Comparison of ENCODE assay signal across 18 mouse cellular contexts in genomic region chr13:111940796-111941513, GRCm38 (mm10).
DNase-seq lines count a peak whose midpoint lies in the region; ATAC-seq and TF ChIP-seq lines count a peak whose summit lies in the region.
"Had no signal": no experiment of that assay in that cellular context is flagged by ENCODE, and none has a peak within 500 bp of the region (broad histone marks: within the 10 kb centered on the region; RNA-seq: fewer than 3 reads in every experiment).

No protein-coding gene starts in this region.

- no peaks in the 10 kb centered on the region for H3K27me3 ChIP-seq in heart, embryonic 13.5 days (replicated peaks)
- no peaks in the 10 kb centered on the region for H3K27me3 ChIP-seq in MEL (ENCODE audit: control insufficient read depth in 1 of 2, insufficient read depth in 2 of 2, low read length in 2 of 2)
- H3K27me3 ChIP-seq in erythroblast, embryonic 14.5 days (ENCODE audit: control insufficient read depth), result peaks cover 4% of the 10 kb centered on the region
- H3K27me3 ChIP-seq in liver, postnatal 0 days (ENCODE audit: insufficient read depth, low read length), result no peaks in the 10 kb centered on the region
- H3K27me3 ChIP-seq: embryonic facial prominence, embryonic 12.5 days; forebrain, embryonic 15.5 days; midbrain, embryonic 15.5 days; neural tube, embryonic 12.5 days had no signal

- H3K4me1 ChIP-seq in heart, embryonic 13.5 days, result peaks cover 60% of the 10 kb centered on the region
- H3K4me1 ChIP-seq in MEL (ENCODE audit: control insufficient read depth in 1 of 2, insufficient read depth in 2 of 2, low read length in 2 of 2), result peaks cover 24 to 41% of the 10 kb centered on the region in 2 experiments
- peaks cover 95% of the 10 kb centered on the region for H3K4me1 ChIP-seq in erythroblast, embryonic 14.5 days (ENCODE audit: control insufficient read depth)
- peaks cover 50% of the 10 kb centered on the region for H3K4me1 ChIP-seq in liver, postnatal 0 days (ENCODE audit: insufficient read depth)

- TF ChIP-seq RAD21 in MEL (IDR thresholded peaks at IDR 0.05; ENCODE audit: low read depth, low read length), result no peak

- peak; percentile 99 for TF ChIP-seq EP300 in MEL (IDR thresholded peaks at IDR 0.05; ENCODE audit: low read depth in 1 of 2, low read length in 2 of 2)
- peak; percentile 100 for TF ChIP-seq EP300 in liver, postnatal 0 days (IDR thresholded peaks at IDR 0.05; ENCODE audit: low read depth)

- H3K4me2 ChIP-seq in heart, embryonic 13.5 days, result no peak overlapping the region
- H3K4me2 ChIP-seq in liver, postnatal 0 days (ENCODE audit: low read depth, low read length), result no peak overlapping the region
- H3K4me2 ChIP-seq: embryonic facial prominence, embryonic 12.5 days; forebrain, embryonic 15.5 days; midbrain, embryonic 15.5 days; neural tube, embryonic 12.5 days had no signal

- H3K9me3 ChIP-seq in heart, embryonic 13.5 days, result no peaks in the 10 kb centered on the region
- no peaks in the 10 kb centered on the region for H3K9me3 ChIP-seq in MEL (replicated peaks; ENCODE audit: insufficient read depth, low read length)
- H3K9me3 ChIP-seq in erythroblast, embryonic 14.5 days (ENCODE audit: control insufficient read depth, low read length), result no peaks in the 10 kb centered on the region
- H3K9me3 ChIP-seq in liver, postnatal 0 days (ENCODE audit: low read length), result no peaks in the 10 kb centered on the region
- H3K9me3 ChIP-seq: embryonic facial prominence, embryonic 12.5 days; forebrain, embryonic 15.5 days; midbrain, embryonic 15.5 days had no signal

- peak overlapping the region; percentile 21; the same call in 1 of the 2 replicates for H3K27ac ChIP-seq in heart, embryonic 13.5 days (replicated peaks)
- H3K27ac ChIP-seq in MEL (ENCODE audit: control insufficient read depth, low read depth, low read length), result peak overlapping the region; percentile 96
- H3K27ac ChIP-seq in liver, postnatal 0 days (ENCODE audit: low read depth), result peak overlapping the region; percentile 83
- H3K27ac ChIP-seq: embryonic facial prominence, embryonic 12.5 days; forebrain, embryonic 15.5 days; hindbrain, postnatal 0 days; midbrain, embryonic 15.5 days; neural tube, embryonic 12.5 days had no signal

- H3K36me3 ChIP-seq in heart, embryonic 13.5 days, result no peaks in the 10 kb centered on the region
- H3K36me3 ChIP-seq in MEL (ENCODE audit: control insufficient read depth in 1 of 2, insufficient read depth in 2 of 2, low read length in 2 of 2), result peaks cover 0 to 38% of the 10 kb centered on the region in 2 experiments; a peak in 2 of 4 replicates
- peaks cover 2% of the 10 kb centered on the region; the same call in 1 of the 2 replicates for H3K36me3 ChIP-seq in erythroblast, embryonic 14.5 days (ENCODE audit: control insufficient read depth)
- no peaks in the 10 kb centered on the region for H3K36me3 ChIP-seq in liver, postnatal 0 days (replicated peaks; ENCODE audit: insufficient read depth, low read length)
- H3K36me3 ChIP-seq: embryonic facial prominence, embryonic 12.5 days; forebrain, embryonic 15.5 days; midbrain, embryonic 15.5 days; neural tube, embryonic 12.5 days had no signal

- intact Hi-C loops in heart, postnatal 25 days (cut with DNase I), result no loop called here

- DNase-seq in heart, postnatal 25 days (ENCODE audit: low spot score), result no peak
- peak; percentile 96 for DNase-seq in MEL (ENCODE audit: low read depth, low spot score)
- DNase-seq in liver, postnatal 0 days, result peak; percentile 66
- DNase-seq in right cerebral cortex, postnatal 10 days (ENCODE audit: low spot score in 2 of 2), result no peak
- DNase-seq in left cerebral cortex, adult 18-20 months (ENCODE audit: low spot score in 2 of 2), result no peak
- no peak for DNase-seq in ovary, postnatal 14 days (ENCODE audit: low spot score)
- DNase-seq: B cell, adult 2 months; cerebellum, adult 9-11 months; gastrocnemius, postnatal 14 days; left cerebral cortex, postnatal 4 days; retina, postnatal 1 day had no signal

- TF ChIP-seq CTCF in MEL (IDR thresholded peaks at IDR 0.05 in 2 of 3, conservative IDR thresholded peaks at IDR 0.05 in 1 of 3; ENCODE audit: control insufficient read depth in 1 of 3, insufficient read depth in 1 of 3, low read depth in 2 of 3, low read length in 3 of 3, poor library complexity in 1 of 3, severe bottlenecking in 1 of 3), result no peak
- peak; percentile 42 for TF ChIP-seq CTCF in liver, postnatal 0 days (IDR thresholded peaks at IDR 0.05; ENCODE audit: low read depth)

- TF ChIP-seq POLR2A in MEL (IDR thresholded peaks at IDR 0.05; ENCODE audit: control insufficient read depth in 1 of 2, insufficient read depth in 1 of 2, low read depth in 1 of 2, low read length in 2 of 2, poor library complexity in 1 of 2), result no peak

- H3K9ac ChIP-seq in heart, embryonic 13.5 days, result no peak overlapping the region
- H3K9ac ChIP-seq in MEL (ENCODE audit: control insufficient read depth, low read depth, low read length, poor library complexity, severe bottlenecking), result peak overlapping the region; percentile 40
- H3K9ac ChIP-seq in liver, postnatal 0 days (replicated peaks), result 0 out of 2 replicates have a peak overlapping the region, but pooled peaks have one; percentile 10
- H3K9ac ChIP-seq: embryonic facial prominence, embryonic 12.5 days; forebrain, embryonic 15.5 days; midbrain, embryonic 15.5 days; neural tube, embryonic 12.5 days had no signal

- H3K79me2 ChIP-seq in MEL (ENCODE audit: control insufficient read depth, insufficient read depth, low read length, poor library complexity), result no peaks in the 10 kb centered on the region; the same call in 1 of the 2 replicates

- no peak overlapping the region for H3K4me3 ChIP-seq in heart, embryonic 13.5 days
- peak overlapping the region in 1 of 2 experiments; percentile 37; a peak in 1 of 4 replicates for H3K4me3 ChIP-seq in MEL (ENCODE audit: control insufficient read depth in 1 of 2, insufficient read depth in 1 of 2, low read depth in 2 of 2, low read length in 2 of 2)
- H3K4me3 ChIP-seq in erythroblast, embryonic 14.5 days (replicated peaks), result peak overlapping the region; percentile 30
- no peak overlapping the region for H3K4me3 ChIP-seq in liver, postnatal 0 days (ENCODE audit: low read depth, low read length)
- H3K4me3 ChIP-seq: embryonic facial prominence, embryonic 12.5 days; forebrain, embryonic 15.5 days; midbrain, embryonic 15.5 days; neural tube, embryonic 12.5 days had no signal

- WGBS in heart, embryonic 13.5 days, result 40% methylated on average over 6 of the region's 6 CpGs
- 36% methylated on average over 6 of the region's 6 CpGs for WGBS in liver, postnatal 0 days (ENCODE audit: insufficient replicate concordance)

- ATAC-seq in heart, embryonic 13.5 days (ENCODE audit: extremely low read depth, insufficient number of reproducible peaks, low FRiP score, low TSS enrichment), result no peak
- ATAC-seq in liver, postnatal 0 days, result peak; percentile 97
- ATAC-seq: forebrain, embryonic 15.5 days; hindbrain, postnatal 0 days; midbrain, embryonic 15.5 days had no signal

TF ChIP-seq in MEL, 35 proteins besides CTCF, POLR2A, EP300 and RAD21 (continues in another document):
- TF ChIP-seq JUND (IDR thresholded peaks at IDR 0.05; ENCODE audit: low read depth, low read length) (0 out of 2 replicates have a peak, but pooled peaks have one; percentile 8), MAFK (IDR thresholded peaks at IDR 0.05; ENCODE audit: borderline replicate concordance, low read depth, low read length) (peak; percentile 81; the same call in 1 of the 2 replicates), TCF12 (IDR thresholded peaks at IDR 0.05; ENCODE audit: low read depth, low read length) (peak; percentile 100), POLR2AphosphoS2 (IDR thresholded peaks at IDR 0.05; ENCODE audit: low read length) (peak; percentile 81), KAT2A (conservative IDR thresholded peaks at IDR 0.05; ENCODE audit: low read depth, low read length) (peak; percentile 52), NRF1 (IDR thresholded peaks at IDR 0.05; ENCODE audit: insufficient read depth, low read depth, low read length, poor library complexity, severe bottlenecking) (no peak), RCOR1 (IDR thresholded peaks at IDR 0.05; ENCODE audit: low read depth, low read length) (peak; percentile 93), GATA1 (IDR thresholded peaks at IDR 0.05; ENCODE audit: low read depth, low read length) (peak; percentile 99), BHLHE40 (IDR thresholded peaks at IDR 0.05; ENCODE audit: borderline replicate concordance, low read depth, low read length) (peak; percentile 93), TBP (IDR thresholded peaks at IDR 0.05; ENCODE audit: low read depth, low read length) (0 out of 2 replicates have a peak, but pooled peaks have one; percentile 39), ZNF384 (IDR thresholded peaks at IDR 0.05; ENCODE audit: low read depth, low read length) (peak; percentile 8; the same call in 1 of the 2 replicates), MAX (IDR thresholded peaks at IDR 0.05; ENCODE audit: low read length) (peak; percentile 76), USF1 (IDR thresholded peaks at IDR 0.05; ENCODE audit: low read depth, low read length) (peak; percentile 96), ETS1 (IDR thresholded peaks at IDR 0.05; ENCODE audit: low read depth, low read length) (peak; percentile 99), CHD2 (IDR thresholded peaks at IDR 0.05; ENCODE audit: low read length) (peak; percentile 26; the same call in 1 of the 2 replicates), MEF2A (IDR thresholded peaks at IDR 0.05; ENCODE audit: extremely low read depth, insufficient replicate concordance, low read depth, low read length, poor library complexity, severe bottlenecking) (peak; percentile 89), MYB (IDR thresholded peaks at IDR 0.05; ENCODE audit: low read depth, low read length) (peak; percentile 95), NELFE (IDR thresholded peaks at IDR 0.05; ENCODE audit: low read depth, low read length) (no peak), MXI1 (IDR thresholded peaks at IDR 0.05; ENCODE audit: low read depth, low read length) (peak; percentile 30; the same call in 1 of the 2 replicates), CHD1 (IDR thresholded peaks at IDR 0.05; ENCODE audit: low read depth, low read length) (no peak), ZKSCAN1 (IDR thresholded peaks at IDR 0.05; ENCODE audit: low read depth, low read length) (no peak), MYC (IDR thresholded peaks at IDR 0.05; ENCODE audit: low read depth, low read length) (0 out of 2 replicates have a peak, but pooled peaks have one; percentile 49), MAZ (IDR thresholded peaks at IDR 0.05; ENCODE audit: low read depth, low read length) (peak; percentile 97), ELF1 (IDR thresholded peaks at IDR 0.05; ENCODE audit: low read depth, low read length) (0 out of 2 replicates have a peak, but pooled peaks have one; percentile 22), UBTF (IDR thresholded peaks at IDR 0.05; ENCODE audit: borderline replicate concordance, insufficient read depth, low read depth, low read length) (no peak), ZC3H11A (IDR thresholded peaks at IDR 0.05; ENCODE audit: low read depth, low read length) (0 out of 2 replicates have a peak, but pooled peaks have one; percentile 23), HCFC1 (IDR thresholded peaks at IDR 0.05; ENCODE audit: low read depth, low read length) (peak; percentile 63; the same call in 1 of the 2 replicates)

Comparison
In these comparisons a context has a peak if more than half of its experiments do, and no peak if none do; other contexts are left out.
1. H3K27ac ChIP-seq: peak in every context shown above with its lines; median percentile 96 in MEL; 83 in liver, postnatal 0 days; 21 in heart, embryonic 13.5 days.
2. DNase-seq: peak in MEL (single experiment) and liver, postnatal 0 days (single experiment); none in heart, postnatal 25 days (single experiment), right cerebral cortex, postnatal 10 days (0 of 2), left cerebral cortex, adult 18-20 months (0 of 2) and ovary, postnatal 14 days (single experiment).